Mouse (Mus musculus): ENCODE measurements around the gene Pid1. TPM values are rescaled to one million over a fixed set of nuclear protein-coding genes. Genes with fewer than 3 reads are reported as not detected.

Gene Pid1
- polyA plus RNA-seq, 1 experiment from 2014 or later, result 20.8 TPM

GRCm38 (mm10) chr1:84309966-84310460 is 54.0 kb downstream of the Pid1 start:
- DNase-seq (ENCODE audit: low spot score), result peak; percentile 37
- ATAC-seq, result no peak
- Histone ChIP-seq H3K4me3 (ENCODE audit: low read depth, low read length) (no peak overlapping the region), H3K27me3 (replicated peaks; ENCODE audit: insufficient read depth, low read length) (no peaks in the 10 kb centered on the region), H3K9ac (replicated peaks; ENCODE audit: low read depth) (no peak overlapping the region), H3K9me3 (ENCODE audit: low read length) (no peaks in the 10 kb centered on the region), H3K4me2 (replicated peaks; ENCODE audit: low read depth, low read length) (no peak overlapping the region), H3K27ac (ENCODE audit: low read length) (no peak overlapping the region), H3K4me1 (ENCODE audit: insufficient read depth, low read depth, low read length) (no peaks in the 10 kb centered on the region), H3K36me3 (ENCODE audit: insufficient read depth, low read length) (no peaks in the 10 kb centered on the region)
- 51% methylated on average over 2 of the region's 2 CpGs for WGBS
- TF ChIP-seq EP300 (IDR thresholded peaks at IDR 0.05), result peak; percentile 45
- TF ChIP-seq CTCF (IDR thresholded peaks at IDR 0.05), result no peak

GRCm38 (mm10) chr1:84305713-84306421 is 58.1 kb downstream of the Pid1 start:
- peak; percentile 36 for DNase-seq (ENCODE audit: low spot score)
- no peaks in the 10 kb centered on the region for H3K36me3 ChIP-seq (ENCODE audit: insufficient read depth, low read length)
- no peak for ATAC-seq
- H3K4me3 ChIP-seq (ENCODE audit: low read depth, low read length), result no peak overlapping the region
- H3K27me3 ChIP-seq (replicated peaks; ENCODE audit: insufficient read depth, low read length), result no peaks in the 10 kb centered on the region
- H3K27ac ChIP-seq (ENCODE audit: low read length), result no peak overlapping the region
- no peaks in the 10 kb centered on the region for H3K9me3 ChIP-seq (ENCODE audit: low read length)
- WGBS, result 64% methylated on average over 16 of the region's 16 CpGs
- no peak for TF ChIP-seq CTCF (IDR thresholded peaks at IDR 0.05)
- peak; percentile 51; the same call in 1 of the 2 replicates for TF ChIP-seq EP300 (IDR thresholded peaks at IDR 0.05)
- no peak overlapping the region for H3K4me2 ChIP-seq (replicated peaks; ENCODE audit: low read depth, low read length)
- H3K4me1 ChIP-seq (ENCODE audit: insufficient read depth, low read depth, low read length), result no peaks in the 10 kb centered on the region
- no peak overlapping the region for H3K9ac ChIP-seq (replicated peaks; ENCODE audit: low read depth)

GRCm38 (mm10) chr1:84302788-84303187 is 61.2 kb downstream of the Pid1 start:
- Histone ChIP-seq H3K4me2 (replicated peaks; ENCODE audit: low read depth, low read length) (no peak overlapping the region), H3K9ac (replicated peaks; ENCODE audit: low read depth) (no peak overlapping the region), H3K36me3 (ENCODE audit: insufficient read depth, low read length) (no peaks in the 10 kb centered on the region), H3K4me1 (ENCODE audit: insufficient read depth, low read depth, low read length) (no peaks in the 10 kb centered on the region), H3K27me3 (replicated peaks; ENCODE audit: insufficient read depth, low read length) (no peaks in the 10 kb centered on the region), H3K9me3 (ENCODE audit: low read length) (no peaks in the 10 kb centered on the region), H3K4me3 (ENCODE audit: low read depth, low read length) (no peak overlapping the region), H3K27ac (ENCODE audit: low read length) (no peak overlapping the region)
- ATAC-seq (peak; percentile 76), DNase-seq (ENCODE audit: low spot score) (peak; percentile 89)
- no peak for TF ChIP-seq CTCF (IDR thresholded peaks at IDR 0.05)
- TF ChIP-seq EP300 (IDR thresholded peaks at IDR 0.05), result peak; percentile 82
- WGBS, result 40% methylated on average over 3 of the region's 3 CpGs

- H3K27me3 ChIP-seq (replicated peaks; ENCODE audit: insufficient read depth, low read length), result no peaks in the 10 kb centered on the region
- DNase-seq (ENCODE audit: low spot score) (peak; percentile 59), ATAC-seq (no peak; the same call in 1 of the 2 replicates)
- H3K9me3 ChIP-seq (ENCODE audit: low read length), result no peaks in the 10 kb centered on the region
- no peak overlapping the region for H3K27ac ChIP-seq (ENCODE audit: low read length)
- no peak overlapping the region for H3K9ac ChIP-seq (replicated peaks; ENCODE audit: low read depth)
- no peak overlapping the region for H3K4me2 ChIP-seq (replicated peaks; ENCODE audit: low read depth, low read length)
- 71% methylated on average over 1 of the region's 1 CpGs for WGBS
- H3K36me3 ChIP-seq (ENCODE audit: insufficient read depth, low read length), result no peaks in the 10 kb centered on the region
- H3K4me3 ChIP-seq (ENCODE audit: low read depth, low read length), result no peak overlapping the region
- H3K4me1 ChIP-seq (ENCODE audit: insufficient read depth, low read depth, low read length), result no peaks in the 10 kb centered on the region
- TF ChIP-seq EP300 (IDR thresholded peaks at IDR 0.05) (peak; percentile 85), CTCF (IDR thresholded peaks at IDR 0.05) (no peak)
These were observed 64.3 kb downstream of the Pid1 start for GRCm38 (mm10) chr1:84299719-84300118.

- H3K27me3 ChIP-seq (replicated peaks; ENCODE audit: insufficient read depth, low read length), result no peaks in the 10 kb centered on the region
- no peak overlapping the region for H3K9ac ChIP-seq (replicated peaks; ENCODE audit: low read depth)
- H3K4me2 ChIP-seq (replicated peaks; ENCODE audit: low read depth, low read length), result no peak overlapping the region
- peak; percentile 58 for ATAC-seq
- no peaks in the 10 kb centered on the region for H3K9me3 ChIP-seq (ENCODE audit: low read length)
- no peaks in the 10 kb centered on the region for H3K4me1 ChIP-seq (ENCODE audit: insufficient read depth, low read depth, low read length)
- no peak overlapping the region for H3K4me3 ChIP-seq (ENCODE audit: low read depth, low read length)
- TF ChIP-seq CTCF (IDR thresholded peaks at IDR 0.05), result peak; percentile 85
- TF ChIP-seq EP300 (IDR thresholded peaks at IDR 0.05), result no peak
- WGBS, result 32% methylated on average over 6 of the region's 6 CpGs
- peak; percentile 71 for DNase-seq (ENCODE audit: low spot score)
- H3K36me3 ChIP-seq (ENCODE audit: insufficient read depth, low read length), result no peaks in the 10 kb centered on the region
- no peak overlapping the region for H3K27ac ChIP-seq (ENCODE audit: low read length)
These were observed 77.3 kb downstream of the Pid1 start for GRCm38 (mm10) chr1:84286682-84287111.

- TF ChIP-seq EP300 (IDR thresholded peaks at IDR 0.05) (no peak), CTCF (IDR thresholded peaks at IDR 0.05) (no peak)
- 72% methylated on average over 7 of the region's 7 CpGs for WGBS
- no peak for ATAC-seq
- DNase-seq (ENCODE audit: low spot score), result no peak
- Histone ChIP-seq H3K27ac (ENCODE audit: low read length) (no peak overlapping the region), H3K4me2 (replicated peaks; ENCODE audit: low read depth, low read length) (no peak overlapping the region), H3K4me3 (ENCODE audit: low read depth, low read length) (no peak overlapping the region), H3K9ac (replicated peaks; ENCODE audit: low read depth) (no peak overlapping the region), H3K4me1 (ENCODE audit: insufficient read depth, low read depth, low read length) (no peaks in the 10 kb centered on the region; the same call in 1 of the 2 replicates), H3K36me3 (ENCODE audit: insufficient read depth, low read length) (no peaks in the 10 kb centered on the region), H3K27me3 (replicated peaks; ENCODE audit: insufficient read depth, low read length) (no peaks in the 10 kb centered on the region), H3K9me3 (ENCODE audit: low read length) (no peaks in the 10 kb centered on the region)
These were observed 78.4 kb downstream of the Pid1 start for GRCm38 (mm10) chr1:84285620-84286019.

All from lung, postnatal 0 days (tissue).